Mouse (Mus musculus): ENCODE measurements at regions not wholly inside any gene's neighbourhood (a gene's known extent, or its start where the extent isn't known, plus 50 kb on each side); places are given as distances from the start of the nearest gene placed in this dataset.
"Not testable (repeated sequence)": the region's sequence is repeated elsewhere in the genome, so short reads cannot be mapped to it uniquely, and the experiment has no call there.

- no peaks in the 10 kb centered on the region for H3K36me3 ChIP-seq
- peak; percentile 75 for ATAC-seq (ENCODE audit: low FRiP score)
- no peak overlapping the region for H3K4me2 ChIP-seq
- H3K4me1 ChIP-seq, result no peaks in the 10 kb centered on the region
- H3K9ac ChIP-seq (replicated peaks), result no peak overlapping the region
- no peaks in the 10 kb centered on the region for H3K9me3 ChIP-seq (replicated peaks)
- no peaks in the 10 kb centered on the region for H3K27me3 ChIP-seq (replicated peaks)
- H3K4me3 ChIP-seq (replicated peaks), result no peak overlapping the region
- H3K27ac ChIP-seq (replicated peaks), result no peak overlapping the region
- WGBS, result 0% methylated on average over 1 of the region's 1 CpGs
These were observed 172.9 kb upstream of the 9130204L05Rik start for GRCm38 (mm10) chr3:91263540-91263939.

DNA sequence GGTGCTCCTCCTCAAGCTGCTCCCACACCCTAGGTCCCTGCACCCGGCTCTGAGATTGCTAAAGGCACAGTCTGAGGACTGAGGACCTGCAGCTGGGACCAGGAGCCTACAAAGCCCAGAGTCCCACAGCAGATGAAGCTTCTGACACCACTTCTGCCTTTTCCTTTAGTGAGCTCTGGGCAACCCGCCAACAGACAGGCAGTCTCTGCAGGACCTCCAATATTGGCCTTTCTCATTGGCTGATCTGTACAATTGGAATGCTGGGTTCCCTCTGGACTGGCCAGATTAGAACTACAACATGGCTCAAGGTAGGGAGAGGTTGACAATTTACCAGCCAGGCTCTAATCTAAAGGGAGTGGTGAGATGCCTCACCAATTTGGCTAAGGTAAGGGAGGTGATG is 164.3 kb upstream of the 9130204L05Rik start:
- H3K4me1 ChIP-seq; ATAC-seq (ENCODE audit: low FRiP score); H3K4me2 ChIP-seq; H3K4me3 ChIP-seq (replicated peaks); H3K9ac ChIP-seq (replicated peaks); H3K27me3 ChIP-seq (replicated peaks); H3K9me3 ChIP-seq (replicated peaks); H3K27ac ChIP-seq (replicated peaks); H3K36me3 ChIP-seq: not testable (repeated sequence)
- WGBS, result 74% methylated on average over 2 of the region's 2 CpGs

DNA sequence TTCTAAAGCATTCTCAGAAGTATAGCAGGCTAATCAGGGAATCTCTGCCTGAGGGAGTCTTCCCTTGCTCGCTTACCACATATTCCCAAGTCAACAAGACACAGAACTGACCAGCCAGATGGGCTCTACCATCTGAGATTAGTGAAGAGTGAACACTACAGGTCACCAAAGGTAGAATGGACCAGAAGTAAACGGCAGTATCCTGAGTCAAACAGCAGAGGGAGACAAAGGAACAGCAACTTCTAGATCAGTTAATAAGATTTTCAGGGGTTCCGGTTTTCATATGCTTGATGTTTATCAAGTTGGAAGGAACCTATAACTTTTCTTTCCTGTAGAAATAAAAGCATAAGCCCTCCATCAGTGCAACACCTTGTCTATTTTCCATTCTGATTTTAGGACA is 132.6 kb upstream of the 9130204L05Rik start:
- H3K27me3 ChIP-seq (replicated peaks), result no peaks in the 10 kb centered on the region
- H3K4me2 ChIP-seq, result no peak overlapping the region
- H3K9ac ChIP-seq (replicated peaks), result no peak overlapping the region
- no peak overlapping the region for H3K27ac ChIP-seq (replicated peaks)
- no peak overlapping the region for H3K4me3 ChIP-seq (replicated peaks)
- no peaks in the 10 kb centered on the region for H3K4me1 ChIP-seq
- H3K9me3 ChIP-seq (replicated peaks), result no peaks in the 10 kb centered on the region
- no peak for ATAC-seq (ENCODE audit: low FRiP score)
- WGBS, result 58% methylated on average over 3 of the region's 3 CpGs
- H3K36me3 ChIP-seq, result no peaks in the 10 kb centered on the region

GRCm38 (mm10) chr3:91213280-91213679 is 122.7 kb upstream of the 9130204L05Rik start:
- no peak overlapping the region for H3K4me3 ChIP-seq (replicated peaks)
- no peaks in the 10 kb centered on the region for H3K4me1 ChIP-seq
- H3K9me3 ChIP-seq (replicated peaks), result peaks cover 12% of the 10 kb centered on the region; the same call in 1 of the 2 replicates
- no peak overlapping the region for H3K9ac ChIP-seq (replicated peaks)
- H3K36me3 ChIP-seq, result no peaks in the 10 kb centered on the region
- no peak overlapping the region for H3K4me2 ChIP-seq
- no peaks in the 10 kb centered on the region for H3K27me3 ChIP-seq (replicated peaks)
- WGBS, result 90% methylated on average over 16 of the region's 16 CpGs
- H3K27ac ChIP-seq (replicated peaks), result no peak overlapping the region
- ATAC-seq (ENCODE audit: low FRiP score), result no peak

Data from neural tube, embryonic 15.5 days (tissue).